Mouse (Mus musculus) megakaryocyte, embryonic 14.5 days (primary cell): ENCODE data around the gene Ech1.

Experiments
- FLI1 ChIP-seq: IDR thresholded peaks from 2 replicates; pipeline ENCODE4 v1.6.1; 2012; ENCODE audit warnings: low read length, inconsistent platforms, mixed read lengths
- GATA1 ChIP-seq: IDR thresholded peaks from 3 replicates; pipeline ENCODE4 v1.6.1; 2012; ENCODE audit warnings: mixed read lengths, low read length, inconsistent platforms, borderline replicate concordance

DNA sequence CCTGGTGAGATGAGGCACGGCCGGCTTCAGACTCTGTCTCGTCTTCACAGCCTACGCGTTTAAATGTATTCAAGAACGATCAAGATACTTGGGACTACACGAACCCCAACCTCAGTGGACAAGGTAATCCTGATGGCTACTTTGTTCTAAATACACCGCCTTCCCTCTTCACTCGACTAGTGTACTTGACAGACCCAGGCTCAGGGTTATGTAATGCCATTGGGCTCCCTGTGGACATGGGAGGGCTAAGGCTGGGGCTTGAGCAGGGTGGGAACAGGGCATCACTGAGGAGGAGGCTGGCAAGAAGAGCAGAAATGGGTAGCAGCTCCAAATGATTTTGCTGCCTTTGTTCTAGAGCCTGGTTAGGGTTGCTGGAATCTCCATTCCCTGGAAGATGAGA is 9.8 kb upstream of the Ech1 start:
- TF ChIP-seq GATA1 = no peak
- no peak for TF ChIP-seq FLI1
